Mouse (Mus musculus) embryonic facial prominence, embryonic 13.5 days (tissue): ENCODE measurements around the gene Hoxd12. TPM values are rescaled to one million over a fixed set of nuclear protein-coding genes. Genes with fewer than 3 reads are reported as not detected.

Experiments
- ATAC-seq: fragments of 200-750 bp; cut with Nextera tagmentation; 2 replicates; pipeline ENCODE4 v1.8.0; 2017; ENCODE audit warnings: low read depth; ENCODE audit not compliant: insufficient number of reproducible peaks, insufficient read depth, low FRiP score, low TSS enrichment
- H3K27ac ChIP-seq: fragments of 300-500 bp; sonication (generic); 2 replicates; pipeline ENCODE4 v1.5.1; 2015; ENCODE audit warnings: moderate library complexity, mild to moderate bottlenecking, inconsistent platforms
- H3K27me3 ChIP-seq: fragments of 300-500 bp; sonication (generic); 2 replicates; pipeline ENCODE4 v1.6.1; 2015; ENCODE audit warnings: mild to moderate bottlenecking, inconsistent platforms
- H3K36me3 ChIP-seq: fragments of 300-500 bp; sonication (generic); 2 replicates; pipeline ENCODE4 v1.6.1; 2015; ENCODE audit warnings: mild to moderate bottlenecking, inconsistent platforms
- H3K4me1 ChIP-seq: fragments of 300-500 bp; sonication (generic); 2 replicates; pipeline ENCODE4 v1.6.1; 2015; ENCODE audit warnings: inconsistent platforms
- H3K4me2 ChIP-seq: fragments of 300-500 bp; sonication (generic); 2 replicates; pipeline ENCODE4 v1.6.1; 2015; ENCODE audit warnings: moderate library complexity, mild to moderate bottlenecking, inconsistent platforms
- H3K4me3 ChIP-seq: fragments of 300-500 bp; sonication (generic); 2 replicates; pipeline ENCODE4 v1.5.1; 2015; ENCODE audit warnings: mild to moderate bottlenecking, inconsistent platforms
- H3K9ac ChIP-seq: fragments of 300-500 bp; sonication (generic); 2 replicates; pipeline ENCODE4 v1.6.1; 2015; ENCODE audit warnings: mild to moderate bottlenecking, inconsistent platforms
- H3K9me3 ChIP-seq: fragments of 300-500 bp; sonication (generic); 2 replicates; pipeline ENCODE4 v1.6.1; 2016; ENCODE audit warnings: inconsistent platforms
- WGBS: fragments of 180-500 bp; shearing (Covaris S2); methylation state at CpG from one replicate; pipeline ENCODE4 v1.1.7; 2015; ENCODE audit warnings: mixed read lengths; 5-methylcytosine and 5-hydroxymethylcytosine counted together
- polyA plus RNA-seq: library from polyadenylated mRNA; unstranded; fragments of >200 nt; fragmentation: Nextera tagmentation; extraction: Ambion mirVana; gene quantifications from 2 replicates; pipeline ENCODE4 v1.2.1, GENCODE M21; 2015

Hoxd12 gene
- polyA plus RNA-seq, 1 experiment from 2014 or later, result not detected

DNA sequence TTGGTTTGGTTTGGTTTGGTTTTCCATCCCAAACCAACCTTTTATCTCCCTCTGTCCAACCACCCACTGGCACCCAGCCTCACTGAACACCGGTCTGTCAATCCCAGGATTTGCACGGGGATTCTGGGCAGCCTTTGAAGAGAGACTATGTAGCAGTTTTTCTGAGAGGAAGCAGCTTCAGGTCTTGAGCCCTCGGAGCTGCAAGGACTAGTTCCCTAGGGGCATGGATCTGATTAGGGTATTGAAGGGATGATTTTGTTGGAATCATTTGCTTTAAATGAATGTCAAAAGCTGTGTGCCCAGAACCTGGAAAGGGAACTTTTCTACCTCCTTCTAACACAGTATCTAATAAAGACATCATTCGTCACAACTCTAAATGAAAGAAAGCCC lies 18.2 kb upstream of the Hoxd12 start:
- H3K4me1 ChIP-seq, result peaks cover 30% of the 10 kb centered on the region
- no peaks in the 10 kb centered on the region for H3K36me3 ChIP-seq
- no peaks in the 10 kb centered on the region for H3K9me3 ChIP-seq
- H3K4me3 ChIP-seq, result no peak overlapping the region
- no peak overlapping the region for H3K27ac ChIP-seq
- no peak for ATAC-seq
- H3K9ac ChIP-seq, result no peak overlapping the region
- peaks cover 90% of the 10 kb centered on the region for H3K27me3 ChIP-seq
- 0% methylated on average over 4 of the region's 4 CpGs for WGBS
- no peak overlapping the region for H3K4me2 ChIP-seq

DNA sequence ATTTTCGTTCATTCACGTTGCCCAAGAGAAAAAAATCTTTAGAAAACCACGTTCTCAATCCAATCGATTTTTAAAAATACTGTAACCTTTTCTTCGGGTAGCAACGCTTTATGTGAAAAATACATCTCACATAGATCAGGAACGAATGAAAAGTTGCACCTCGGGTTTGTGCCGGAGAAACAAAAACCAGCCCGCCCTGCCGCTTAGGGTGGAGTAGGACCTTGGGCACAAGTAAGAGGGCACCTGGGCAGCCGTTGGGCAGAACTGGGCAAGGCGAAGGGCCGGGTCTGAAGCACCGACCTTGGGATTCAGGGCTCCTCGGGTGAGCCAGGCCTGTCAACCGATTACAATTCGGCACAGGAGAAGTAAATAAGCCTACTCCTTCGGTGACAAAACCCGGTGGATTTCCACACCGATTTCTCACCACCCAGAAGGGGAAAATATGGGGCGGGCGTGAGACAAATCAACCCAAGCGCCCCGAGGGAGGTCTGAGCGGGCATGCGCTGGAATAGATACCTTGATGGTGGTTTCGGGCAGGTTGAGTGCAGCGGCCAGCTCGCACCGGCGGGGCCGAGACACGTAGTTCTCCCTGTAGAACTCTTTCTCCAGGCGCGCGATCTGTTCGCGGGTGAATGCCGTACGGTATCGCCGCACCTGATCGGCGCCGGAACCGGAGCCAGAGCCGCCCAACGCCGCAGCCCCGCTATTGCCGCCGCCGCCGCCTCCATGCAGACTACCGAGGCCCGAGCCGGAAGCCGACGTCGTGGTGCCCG lies 17.4 kb upstream of the Hoxd12 start:
- H3K9ac ChIP-seq, result no peak overlapping the region

DNA sequence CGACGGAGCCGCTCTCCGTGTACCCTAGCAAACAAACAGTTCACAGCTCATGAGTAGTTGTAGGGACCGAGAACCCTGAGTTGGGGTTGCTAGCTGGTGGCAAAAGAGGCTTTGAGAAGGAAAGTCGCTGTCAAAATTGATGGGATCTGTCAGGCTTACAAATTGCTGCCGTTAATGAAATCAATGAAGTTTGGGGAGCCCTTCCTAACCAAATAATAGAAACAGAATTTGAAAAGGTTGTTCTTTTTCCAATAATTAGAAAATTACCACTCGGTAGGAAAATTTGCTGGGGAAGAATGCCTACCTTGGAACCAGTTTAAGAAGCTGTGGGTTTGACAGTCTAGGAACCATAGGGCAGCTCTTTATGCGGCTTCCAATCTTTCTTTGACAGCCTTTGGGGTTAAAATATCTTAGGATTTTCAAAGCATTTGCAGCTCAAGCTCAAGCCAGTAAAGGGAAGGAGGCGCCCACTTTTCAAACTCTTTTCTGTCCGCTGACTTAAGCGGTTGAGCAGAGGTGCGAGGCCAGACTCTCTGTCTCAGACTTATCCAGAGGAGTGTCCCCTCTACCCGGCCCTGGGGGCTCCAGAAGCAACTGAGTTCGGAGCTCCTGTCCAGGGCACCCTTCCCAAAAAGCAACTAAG lies 16.7 kb upstream of the Hoxd12 start:
- 2% methylated on average over 15 of the region's 15 CpGs for WGBS
- ATAC-seq, result no peak
- peak overlapping the region; percentile 21 for H3K4me3 ChIP-seq
- no peak overlapping the region for H3K9ac ChIP-seq
- H3K4me2 ChIP-seq, result peak overlapping the region; percentile 31
- peaks cover 31% of the 10 kb centered on the region for H3K4me1 ChIP-seq
- H3K27me3 ChIP-seq, result peaks cover 95% of the 10 kb centered on the region
- no peaks in the 10 kb centered on the region for H3K36me3 ChIP-seq
- H3K27ac ChIP-seq, result no peak overlapping the region
- no peaks in the 10 kb centered on the region for H3K9me3 ChIP-seq

More for the DNA sequence above, 17.4 kb upstream of the Hoxd12 start:
- no peak for ATAC-seq
- Histone ChIP-seq H3K27me3 (peaks cover 90% of the 10 kb centered on the region), H3K36me3 (no peaks in the 10 kb centered on the region), H3K4me3 (peak overlapping the region; percentile 18), H3K27ac (no peak overlapping the region), H3K9me3 (no peaks in the 10 kb centered on the region), H3K4me1 (peaks cover 31% of the 10 kb centered on the region), H3K4me2 (peak overlapping the region; percentile 31)
- 2% methylated on average over 62 of the region's 62 CpGs for WGBS

DNA sequence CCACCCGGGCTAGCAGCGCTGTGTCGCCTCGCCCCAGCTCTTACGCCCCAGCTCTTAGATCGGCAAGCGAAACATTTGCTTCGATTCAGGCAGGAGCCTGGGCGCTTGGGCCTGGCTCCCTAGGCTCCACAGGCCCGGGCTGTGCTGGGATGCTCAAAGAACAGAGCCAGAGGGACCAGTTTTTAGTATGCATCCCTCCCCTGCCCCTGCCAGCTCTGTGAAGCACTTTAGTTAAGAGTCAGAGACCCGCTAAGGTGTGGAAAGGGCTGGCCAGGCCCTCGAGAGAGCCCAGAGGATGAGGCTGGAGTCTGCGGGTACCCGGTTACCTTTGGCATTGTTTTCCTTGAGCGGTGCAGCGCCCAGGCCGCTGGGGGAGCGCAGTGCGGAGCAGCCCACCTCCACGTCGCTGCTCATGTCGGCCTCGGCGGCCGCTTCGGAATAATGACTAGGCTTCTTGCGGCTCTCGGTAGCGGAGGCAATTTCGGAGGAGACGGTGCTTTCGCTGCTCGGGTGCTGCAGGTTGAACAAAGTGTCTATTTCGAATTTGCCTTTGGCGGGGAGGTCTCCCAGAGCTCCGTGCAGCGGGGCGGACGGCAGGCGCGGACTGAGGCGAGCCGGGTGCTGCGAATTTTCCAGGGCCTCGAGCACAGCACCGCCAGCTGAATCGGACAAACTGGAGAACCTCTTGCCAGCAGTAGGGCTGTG lies 16.0 kb upstream of the Hoxd12 start:
- no peaks in the 10 kb centered on the region for H3K36me3 ChIP-seq
- peak overlapping the region; percentile 21 for H3K4me3 ChIP-seq
- no peaks in the 10 kb centered on the region for H3K9me3 ChIP-seq
- under 1% methylated on average over 47 of the region's 47 CpGs for WGBS
- no peak for ATAC-seq
- peaks cover 99% of the 10 kb centered on the region for H3K27me3 ChIP-seq
- H3K4me1 ChIP-seq, result peaks cover 35% of the 10 kb centered on the region
- H3K9ac ChIP-seq, result 0 out of 2 replicates have a peak overlapping the region, but pooled peaks have one; percentile 32
- no peak overlapping the region for H3K27ac ChIP-seq
- peak overlapping the region; percentile 24 for H3K4me2 ChIP-seq

DNA sequence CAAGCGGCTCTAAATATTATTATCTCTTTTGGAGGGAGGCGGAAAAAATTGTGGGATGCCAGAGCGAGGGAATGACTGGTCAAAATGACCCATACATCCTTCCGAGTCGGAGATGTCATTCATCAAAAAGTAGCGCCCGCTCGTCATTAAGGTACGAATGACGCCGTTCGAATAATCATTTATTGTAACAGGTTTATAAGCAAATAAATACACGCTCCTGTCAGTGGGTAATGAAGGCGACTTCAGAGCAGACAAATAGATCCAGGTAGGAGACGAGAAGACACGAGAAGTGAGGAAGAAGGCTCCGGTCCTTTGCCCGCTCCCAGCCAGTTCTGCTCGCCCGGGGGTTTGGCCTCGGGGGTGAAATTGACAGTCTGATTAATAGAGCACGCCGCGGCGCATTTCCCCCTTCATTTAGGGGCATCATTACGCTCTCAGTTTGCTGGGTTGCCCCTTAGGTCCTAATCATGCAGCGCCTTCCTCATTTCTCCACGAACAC lies 15.3 kb upstream of the Hoxd12 start, which contains the start of gene Evx2:
Evx2 (minus strand) TSS at position 51 of the 499 bp plus-strand sequence.
- H3K9ac ChIP-seq, result 0 out of 2 replicates have a peak within 1 kb of the TSS, but pooled peaks have one; percentile 32
- H3K27ac ChIP-seq, result no peak within 1 kb of the TSS
- peak within 1 kb of the TSS; percentile 21 for H3K4me3 ChIP-seq
- no peak for ATAC-seq
- H3K4me1 ChIP-seq, result peaks cover 35% of the 10 kb centered on the region
- no peaks in the 10 kb centered on the region for H3K9me3 ChIP-seq
- 2% methylated on average over 28 of the region's 28 CpGs for WGBS
- H3K4me2 ChIP-seq, result peak within 1 kb of the TSS; percentile 24
- H3K27me3 ChIP-seq, result peaks cover 99% of the 10 kb centered on the region
- no peaks in the 10 kb centered on the region for H3K36me3 ChIP-seq

DNA sequence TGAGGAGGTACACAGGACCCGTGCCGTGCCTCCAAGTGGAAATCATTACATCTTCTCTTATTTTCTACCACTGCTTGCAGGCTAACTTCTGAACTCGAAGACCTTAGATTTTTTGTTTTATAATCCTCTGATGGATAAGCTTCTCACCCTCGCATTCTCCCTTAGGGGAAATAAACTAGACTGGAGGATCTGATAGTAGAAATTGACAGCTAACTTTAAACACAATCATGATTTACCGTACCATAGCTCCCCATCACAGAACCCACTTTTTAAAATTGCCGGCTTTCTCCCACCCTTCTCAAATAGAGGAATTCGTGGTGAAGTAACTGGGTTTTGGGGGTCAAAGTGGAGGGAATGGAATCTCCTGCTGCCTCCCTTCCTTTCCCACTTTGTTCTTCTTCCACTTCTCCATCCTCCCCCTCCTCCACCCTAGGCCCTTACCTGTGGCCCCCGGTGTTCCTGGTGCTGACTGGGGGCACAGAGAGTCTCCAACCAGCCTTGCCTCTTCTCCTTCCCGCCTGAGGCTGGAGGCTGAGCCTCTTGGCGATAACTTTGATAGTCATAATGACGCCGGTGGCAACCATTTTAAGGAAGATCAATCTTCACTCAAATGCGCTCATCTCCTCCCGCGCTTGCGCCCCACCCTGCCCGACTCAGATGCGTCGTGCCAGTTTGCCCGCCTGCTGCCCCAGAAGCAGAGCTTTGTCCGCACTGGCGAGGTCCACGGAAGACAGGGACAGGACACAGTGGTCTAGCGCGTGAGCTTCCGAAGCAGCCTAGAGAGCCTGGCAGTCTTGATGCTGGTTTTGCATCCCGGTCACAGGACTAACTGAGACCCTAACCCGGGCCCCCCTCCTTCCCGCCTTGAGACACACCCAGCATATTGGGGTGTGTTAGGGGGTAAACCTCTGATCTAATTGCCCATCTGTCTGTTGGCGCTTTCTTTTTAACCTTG lies 14.1 kb upstream of the Hoxd12 start:
- WGBS, result 3% methylated on average over 30 of the region's 30 CpGs
- no peak overlapping the region for H3K9ac ChIP-seq

DNA sequence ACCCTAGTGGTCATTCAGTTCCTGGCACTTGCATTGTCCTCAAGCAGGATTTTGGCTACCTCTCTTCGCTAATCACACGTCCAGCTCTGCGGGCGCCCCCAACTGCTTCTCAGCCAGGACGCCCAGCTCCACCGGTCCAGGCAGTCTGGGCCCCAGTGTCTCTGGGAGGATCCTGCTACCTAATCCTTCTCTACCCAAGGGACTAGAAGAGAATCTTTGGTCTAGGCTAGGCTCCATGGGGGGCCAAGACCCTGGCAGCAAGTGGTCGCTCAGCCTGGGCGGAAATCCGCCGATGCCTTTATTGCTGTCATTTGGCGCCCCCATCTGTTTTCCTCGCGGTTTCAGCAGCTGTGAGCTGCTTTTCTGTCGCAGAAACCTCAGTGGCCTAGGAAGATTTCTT lies 13.1 kb upstream of the Hoxd12 start:
- Histone ChIP-seq H3K27ac (no peak overlapping the region), H3K9me3 (no peaks in the 10 kb centered on the region), H3K4me3 (peak overlapping the region; percentile 26), H3K9ac (no peak overlapping the region), H3K4me1 (peaks cover 25% of the 10 kb centered on the region), H3K4me2 (peak overlapping the region; percentile 57), H3K27me3 (peaks cover 98% of the 10 kb centered on the region), H3K36me3 (no peaks in the 10 kb centered on the region)
- peak; percentile 62; the same call in 1 of the 2 replicates for ATAC-seq
- under 1% methylated on average over 14 of the region's 14 CpGs for WGBS

More for the DNA sequence above, 14.1 kb upstream of the Hoxd12 start:
- Histone ChIP-seq H3K27me3 (peaks cover 98% of the 10 kb centered on the region), H3K4me2 (no peak overlapping the region), H3K9me3 (no peaks in the 10 kb centered on the region), H3K36me3 (no peaks in the 10 kb centered on the region), H3K27ac (no peak overlapping the region), H3K4me3 (peak overlapping the region; percentile 16), H3K4me1 (peaks cover 31% of the 10 kb centered on the region)
- no peak for ATAC-seq

DNA sequence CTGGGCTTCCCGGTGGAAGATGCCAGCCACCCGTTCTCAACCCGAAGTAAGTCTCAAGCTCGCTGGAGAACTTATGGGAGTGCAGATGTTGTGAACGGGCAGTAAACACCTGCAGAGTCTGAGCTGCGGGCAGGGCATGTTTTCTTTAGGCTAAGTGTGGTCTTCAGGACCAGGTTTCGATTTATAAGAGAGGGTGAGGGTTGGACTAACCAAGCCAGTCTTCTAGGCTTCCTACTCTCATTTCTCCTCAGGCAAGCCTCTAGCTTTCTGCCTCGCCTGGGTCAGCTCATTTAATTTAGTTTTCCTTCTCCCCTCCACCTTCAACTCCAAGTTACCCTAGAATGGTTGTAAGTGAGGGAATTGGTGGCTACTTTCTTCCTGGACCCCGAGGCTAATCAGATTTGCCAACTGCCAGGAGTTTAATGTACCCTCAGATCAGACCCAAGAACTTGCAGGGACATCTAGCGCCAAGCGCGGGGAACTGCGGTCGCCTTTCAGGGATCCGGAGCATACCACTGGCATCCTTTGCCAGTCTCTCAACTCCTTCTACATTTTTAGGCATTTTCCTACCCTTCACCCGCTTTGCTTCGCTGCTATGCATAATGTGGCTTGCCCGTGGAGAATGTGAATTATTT lies 11.4 kb upstream of the Hoxd12 start:
- Histone ChIP-seq H3K4me1 (peaks cover 28% of the 10 kb centered on the region), H3K27ac (no peak overlapping the region), H3K9ac (no peak overlapping the region), H3K27me3 (peaks cover 97% of the 10 kb centered on the region), H3K9me3 (no peaks in the 10 kb centered on the region), H3K4me2 (peak overlapping the region; percentile 16; the same call in 1 of the 2 replicates), H3K4me3 (0 out of 2 replicates have a peak overlapping the region, but pooled peaks have one; percentile 6), H3K36me3 (no peaks in the 10 kb centered on the region)
- ATAC-seq, result no peak
- 4% methylated on average over 18 of the region's 18 CpGs for WGBS

DNA sequence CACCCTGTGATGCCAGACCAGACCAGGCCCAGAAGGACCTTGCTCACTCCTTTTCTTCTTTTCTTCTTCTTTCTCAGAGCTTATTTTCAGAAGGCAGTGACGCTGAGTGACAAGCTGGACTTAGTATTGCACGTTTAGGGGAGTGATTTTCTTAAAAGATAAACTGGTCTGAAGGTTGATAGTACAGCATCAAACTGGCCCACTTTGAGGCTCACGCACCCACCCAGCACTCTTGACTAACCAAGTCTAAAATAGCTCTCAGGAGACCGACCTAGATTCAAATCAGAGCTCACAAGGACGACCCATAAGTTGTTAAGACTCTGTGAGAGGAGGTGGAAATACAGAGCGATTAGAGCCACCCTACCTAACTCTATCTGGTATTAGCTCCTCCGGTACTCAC lies 8.4 kb upstream of the Hoxd12 start:
- H3K4me3 ChIP-seq, result no peak overlapping the region
- 2% methylated on average over 7 of the region's 7 CpGs for WGBS
- peaks cover 20% of the 10 kb centered on the region for H3K4me1 ChIP-seq
- ATAC-seq, result no peak
- no peak overlapping the region for H3K4me2 ChIP-seq
- no peaks in the 10 kb centered on the region for H3K9me3 ChIP-seq
- no peaks in the 10 kb centered on the region for H3K36me3 ChIP-seq
- H3K9ac ChIP-seq, result no peak overlapping the region
- H3K27ac ChIP-seq, result no peak overlapping the region
- peaks cover 96% of the 10 kb centered on the region for H3K27me3 ChIP-seq

DNA sequence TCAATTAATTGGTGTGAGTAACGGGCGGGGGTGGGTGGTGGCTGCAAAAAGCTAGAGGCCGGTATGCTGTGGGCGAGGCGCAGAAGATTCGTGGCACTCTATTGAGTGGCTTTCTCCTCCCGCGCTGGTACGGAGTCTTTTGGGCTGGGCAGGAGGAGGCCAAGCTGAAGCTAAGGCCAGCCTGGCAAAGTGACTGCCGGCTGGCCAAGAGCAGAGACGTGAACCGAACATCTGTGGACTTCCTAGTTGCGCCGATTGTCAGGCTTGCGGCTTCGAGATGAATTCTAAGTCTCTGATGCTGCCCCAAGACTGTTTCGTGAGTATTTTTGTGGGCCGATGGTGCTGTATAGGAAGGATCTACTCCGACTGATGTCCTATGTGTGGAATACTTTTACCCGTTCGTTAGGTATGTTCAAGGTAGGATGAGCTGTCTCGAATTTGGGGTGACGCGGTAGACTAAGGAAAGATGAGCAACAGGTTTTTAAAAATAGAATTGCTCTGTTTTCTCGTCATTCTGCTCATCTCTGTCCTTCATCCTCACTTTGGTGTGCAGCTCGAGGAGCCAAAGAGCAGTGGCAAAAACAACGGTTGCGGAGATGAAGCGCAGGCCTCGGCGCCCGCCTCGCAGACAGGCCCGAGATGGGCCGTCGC lies 7.5 kb upstream of the Hoxd12 start:
- no peak overlapping the region for H3K9ac ChIP-seq
- no peak for ATAC-seq
- H3K4me2 ChIP-seq, result peak overlapping the region; percentile 62; the same call in 1 of the 2 replicates
- no peaks in the 10 kb centered on the region for H3K9me3 ChIP-seq
- 2% methylated on average over 36 of the region's 36 CpGs for WGBS
- peak overlapping the region; percentile 37 for H3K4me3 ChIP-seq
- H3K36me3 ChIP-seq, result no peaks in the 10 kb centered on the region
- H3K4me1 ChIP-seq, result peaks cover 17% of the 10 kb centered on the region
- H3K27me3 ChIP-seq, result peaks cover 96% of the 10 kb centered on the region
- H3K27ac ChIP-seq, result no peak overlapping the region
